Mouse (Mus musculus) lung, adult 2 months (tissue): ENCODE data around the gene Dcst1.

ENCODE experiments used
- CTCF ChIP-seq: fragments of 200-500 bp; IDR thresholded peaks from 2 replicates; pipeline ENCODE4 v1.5.1; 2011; ENCODE audit warnings: mild to moderate bottlenecking, low read length, control low read depth; ENCODE audit not compliant: insufficient read depth
- POLR2A ChIP-seq: fragments of 200-500 bp; IDR thresholded peaks from 2 replicates; pipeline ENCODE4 v1.6.1; 2011; ENCODE audit warnings: low read depth, mild to moderate bottlenecking, control low read depth, low read length, borderline replicate concordance; ENCODE audit errors: extremely low read depth

GRCm38 (mm10) chr3:89328623-89329022, 36.4 kb downstream of the Dcst1 start:
- TF ChIP-seq CTCF, result no peak
- no peak for TF ChIP-seq POLR2A
